Mouse (Mus musculus) neural tube, embryonic 11.5 days (tissue): ENCODE measurements around the gene Epha2. TPM values are rescaled to one million over a fixed set of nuclear protein-coding genes. Genes with fewer than 3 reads are reported as not detected.

Experiments
- ATAC-seq: fragments of 200-750 bp; cut with Nextera tagmentation; 2 replicates; pipeline ENCODE4 v1.8.0; 2017; ENCODE audit warnings: moderate number of reproducible peaks, mild to moderate bottlenecking, moderate TSS enrichment, moderate library complexity; ENCODE audit not compliant: insufficient read depth, low FRiP score, low TSS enrichment
- DNase-seq: peaks from one replicate; pipeline ENCODE4 v3.0.0-alpha.2; 2015; ENCODE audit warnings: low spot score
- H3K27ac ChIP-seq: fragments of 300-500 bp; sonication (generic); 2 replicates; pipeline ENCODE4 v1.5.1; 2014; ENCODE audit warnings: low read depth, mild to moderate bottlenecking, low read length
- H3K27me3 ChIP-seq: fragments of 300-500 bp; sonication (generic); 2 replicates; pipeline ENCODE4 v1.6.1; 2014; ENCODE audit warnings: mild to moderate bottlenecking, low read length, mixed read lengths; ENCODE audit not compliant: control insufficient read depth, insufficient read depth
- H3K36me3 ChIP-seq: fragments of 300-500 bp; sonication (generic); 2 replicates; pipeline ENCODE4 v1.6.1; 2014; ENCODE audit warnings: mild to moderate bottlenecking, low read length, moderate library complexity, mixed read lengths; ENCODE audit not compliant: control insufficient read depth, insufficient read depth
- H3K4me1 ChIP-seq: fragments of 300-500 bp; sonication (generic); 2 replicates; pipeline ENCODE4 v1.6.1; 2014; ENCODE audit warnings: low read length, mixed read lengths; ENCODE audit not compliant: control insufficient read depth, insufficient read depth
- H3K4me2 ChIP-seq: fragments of 300-500 bp; sonication (generic); 2 replicates; pipeline ENCODE4 v1.6.1; 2014; ENCODE audit warnings: low read depth, mild to moderate bottlenecking, moderate library complexity
- H3K4me3 ChIP-seq: fragments of 300-500 bp; sonication (generic); 2 replicates; pipeline ENCODE4 v1.5.1; 2014; ENCODE audit warnings: low read depth, low read length
- H3K9ac ChIP-seq: fragments of 300-500 bp; sonication (generic); 2 replicates; pipeline ENCODE4 v1.6.1; 2014; ENCODE audit warnings: mild to moderate bottlenecking, low read length
- H3K9me3 ChIP-seq: fragments of 300-500 bp; sonication (generic); 2 replicates; pipeline ENCODE4 v1.6.1; 2016; ENCODE audit warnings: low read length; ENCODE audit not compliant: control insufficient read depth
- WGBS: fragments of 180-500 bp; shearing (Covaris S2); extraction: QIAGEN DNeasy Blood & Tissue Kit; methylation state at CpG from one replicate; pipeline ENCODE4 v1.1.7; 2014; 5-methylcytosine and 5-hydroxymethylcytosine counted together
- microRNA-seq: library from miRNA; unstranded; fragments of <30 nt; microRNA quantifications from one replicate; pipeline ENCODE4, GENCODE M21; 2016
- polyA plus RNA-seq: library from polyadenylated mRNA; unstranded; fragments of >200 nt; fragmentation: Nextera tagmentation; extraction: Ambion mirVana; gene quantifications from 2 replicates; pipeline ENCODE4 v1.2.1, GENCODE M21; 2014

Gene Epha2
- polyA plus RNA-seq, 1 experiment from 2014 or later: 2.5 TPM

DNA sequence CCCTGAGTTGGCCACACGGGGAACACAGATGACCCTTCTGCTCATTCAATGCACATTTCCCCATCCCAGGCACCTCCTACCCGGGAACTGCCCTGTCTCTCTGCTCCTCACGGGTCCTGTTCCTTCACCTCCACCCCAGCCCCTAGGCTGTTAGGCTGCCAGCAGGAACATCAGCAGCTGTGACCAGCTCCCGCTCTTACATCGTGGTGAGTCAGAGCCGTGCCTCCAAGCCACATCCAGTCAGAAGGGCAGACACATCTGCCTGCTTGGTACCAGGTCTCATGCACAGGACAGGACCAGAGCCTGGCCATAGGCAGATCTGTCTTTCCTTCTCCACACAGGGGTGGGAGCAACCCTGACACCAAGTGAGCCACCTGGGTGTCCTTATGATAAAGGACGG is 64.8 kb downstream of the Epha2 start:
- no peak for ATAC-seq
- no peak for DNase-seq
- Histone ChIP-seq H3K4me2 (no peak overlapping the region), H3K9me3 (no peaks in the 10 kb centered on the region), H3K4me3 (no peak overlapping the region), H3K4me1 (no peaks in the 10 kb centered on the region), H3K36me3 (no peaks in the 10 kb centered on the region), H3K9ac (no peak overlapping the region), H3K27ac (no peak overlapping the region), H3K27me3 (peaks cover 32% of the 10 kb centered on the region)
- 62% methylated on average over 7 of the region's 7 CpGs for WGBS

DNA sequence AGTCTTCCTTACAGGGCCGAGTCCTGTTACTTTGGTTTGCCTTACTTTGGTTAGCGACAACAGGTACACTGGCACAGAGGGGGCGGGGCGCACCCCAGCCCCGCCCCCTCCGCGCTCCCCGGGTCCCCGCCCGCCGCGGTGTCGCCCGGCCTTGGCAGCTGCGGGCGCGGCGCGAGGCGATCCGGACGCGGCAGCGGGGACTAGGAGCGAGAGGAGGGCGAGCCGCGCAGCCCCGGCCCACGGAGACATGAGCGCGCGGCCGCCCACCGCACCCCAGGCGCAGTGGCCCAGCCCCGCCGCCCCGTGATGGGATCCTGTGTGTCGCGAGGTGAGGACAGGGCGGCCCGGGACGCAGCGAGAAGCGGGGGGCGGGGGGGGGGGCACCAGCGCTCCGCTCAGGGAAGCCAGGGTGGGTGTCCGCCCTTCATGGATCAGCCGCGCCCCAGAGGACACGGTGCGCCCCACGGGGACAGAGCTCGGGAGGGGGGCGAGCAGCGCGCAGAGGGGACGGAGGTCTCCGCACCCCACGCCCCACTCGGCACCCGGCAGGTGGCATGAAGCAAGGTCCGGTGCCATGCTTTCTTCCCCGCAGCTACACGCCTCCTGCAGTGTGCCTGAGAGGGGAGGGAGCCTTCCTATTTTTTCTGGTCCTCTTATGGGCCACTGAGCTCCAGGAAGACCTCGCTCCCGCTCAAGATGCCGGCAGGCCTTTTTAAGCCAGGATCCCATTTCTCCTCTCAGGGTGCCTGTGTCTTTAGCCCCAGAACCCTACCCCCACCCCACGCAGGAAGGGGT is 67.2 kb downstream of the Epha2 start, which contains the start of gene Fam131c:
Gene Fam131c (plus strand): TSS at position 224 of the 795 bp plus-strand sequence.
- no peaks in the 10 kb centered on the region for H3K4me1 ChIP-seq
- H3K9me3 ChIP-seq: no peaks in the 10 kb centered on the region
- peak; percentile 40; the same call in 1 of the 2 replicates for ATAC-seq
- peak within 1 kb of the TSS; percentile 96 for H3K4me2 ChIP-seq
- peak; percentile 49 for DNase-seq
- no peaks in the 10 kb centered on the region for H3K36me3 ChIP-seq
- H3K9ac ChIP-seq: peak within 1 kb of the TSS; percentile 71
- no peak within 1 kb of the TSS for H3K27ac ChIP-seq
- H3K4me3 ChIP-seq: peak within 1 kb of the TSS; percentile 51
- WGBS: 1% methylated on average over 54 of the region's 71 CpGs
- H3K27me3 ChIP-seq: peaks cover 32% of the 10 kb centered on the region

GRCm38 (mm10) chr4:141372426-141372825 is 71.4 kb downstream of the Epha2 start:
- Histone ChIP-seq H3K9ac (no peak overlapping the region), H3K36me3 (no peaks in the 10 kb centered on the region), H3K27ac (no peak overlapping the region), H3K4me3 (no peak overlapping the region), H3K27me3 (peaks cover 14% of the 10 kb centered on the region), H3K9me3 (no peaks in the 10 kb centered on the region), H3K4me2 (no peak overlapping the region), H3K4me1 (no peaks in the 10 kb centered on the region)
- no peak for DNase-seq
- ATAC-seq: no peak
- 93% methylated on average over 5 of the region's 5 CpGs for WGBS

Small RNA genes within 50 kb of the gene (microRNA-seq; reads per million reads assigned to microRNA genes)
- not detected for gene Gm25690

Other genes with a start within 250 kb of the Epha2 start
- 7.9 and 10.3 TPM in 2 replicates for gene Crocc, start 240.7 kb upstream of the Epha2 start, polyA plus RNA-seq
- gene Necap2, start 222.9 kb upstream of the Epha2 start, polyA plus RNA-seq: 47.7 and 53.0 TPM in 2 replicates
- gene Spata21, start 212.9 kb upstream of the Epha2 start, polyA plus RNA-seq: not detected in 2 replicates
- gene Szrd1, start 161.5 kb upstream of the Epha2 start, polyA plus RNA-seq: 30.7 and 32.1 TPM in 2 replicates
- gene Fbxo42, start 153.3 kb upstream of the Epha2 start, polyA plus RNA-seq: 29.3 and 30.3 TPM in 2 replicates
- 5.4 and 6.5 TPM in 2 replicates for gene Rsg1, start 87.3 kb upstream of the Epha2 start, polyA plus RNA-seq
- 1.2 and 2.3 TPM in 2 replicates for gene Arhgef19, start 61.7 kb upstream of the Epha2 start, polyA plus RNA-seq
- gene Fam131c, start 67.0 kb downstream of the Epha2 start, polyA plus RNA-seq: 0.34 and 0.85 TPM in 2 replicates
- 0.09 TPM in 1 of 2 replicates, not detected in the other for gene Clcnka, start 97.5 kb downstream of the Epha2 start, polyA plus RNA-seq
- not detected in 2 replicates for gene Clcnkb, start 114.8 kb downstream of the Epha2 start, polyA plus RNA-seq
- gene Hspb7, start 119.5 kb downstream of the Epha2 start, polyA plus RNA-seq: 0.11 TPM in 1 of 2 replicates, not detected in the other
- gene Srarp, start 134.9 kb downstream of the Epha2 start, polyA plus RNA-seq: not detected in 2 replicates
- 46.5 and 48.0 TPM in 2 replicates for gene Zbtb17, start 143.4 kb downstream of the Epha2 start, polyA plus RNA-seq
- 13.9 and 16.2 TPM in 2 replicates for gene Spen, start 237.4 kb downstream of the Epha2 start, polyA plus RNA-seq